Mouse (Mus musculus) bone marrow, adult 2 months (tissue): ENCODE measurements at regions not wholly inside any gene's neighbourhood (a gene's known extent, or its start where the extent isn't known, plus 50 kb on each side); places are given as distances from the start of the nearest gene placed in this dataset.

Source experiments
- H3K27ac ChIP-seq: fragments of 200-500 bp; 2 replicates; pipeline ENCODE4 v1.5.1; 2012; ENCODE audit warnings: low read depth, mild to moderate bottlenecking, control low read depth, inconsistent platforms, low read length; ENCODE audit not compliant: control insufficient read depth, poor library complexity, insufficient read depth
- H3K4me1 ChIP-seq: fragments of 200-500 bp; 2 replicates; pipeline ENCODE4 v1.6.1; 2011; ENCODE audit warnings: low read length; ENCODE audit not compliant: control insufficient read depth, insufficient read depth
- H3K4me3 ChIP-seq: fragments of 200-500 bp; replicated peaks from 2 replicates; pipeline ENCODE3; 2011; ENCODE audit warnings: mild to moderate bottlenecking, low read depth, low read length, control low read depth; ENCODE audit not compliant: control insufficient read depth
- CTCF ChIP-seq: fragments of 200-500 bp; IDR thresholded peaks from 2 replicates; pipeline ENCODE4 v1.5.1; 2011; ENCODE audit warnings: low read length, control low read depth; ENCODE audit not compliant: control insufficient read depth, insufficient read depth
- POLR2A ChIP-seq: fragments of 200-500 bp; IDR thresholded peaks from 2 replicates; pipeline ENCODE4 v1.6.1; 2011; ENCODE audit warnings: low read depth, mild to moderate bottlenecking, control low read depth, low read length, borderline replicate concordance; ENCODE audit not compliant: control insufficient read depth
- WGBS: fragments of 180-500 bp; shearing (Covaris S2); methylation state at CpG from one replicate; pipeline ENCODE4 v1.1.7; 2018; 5-methylcytosine and 5-hydroxymethylcytosine counted together

DNA sequence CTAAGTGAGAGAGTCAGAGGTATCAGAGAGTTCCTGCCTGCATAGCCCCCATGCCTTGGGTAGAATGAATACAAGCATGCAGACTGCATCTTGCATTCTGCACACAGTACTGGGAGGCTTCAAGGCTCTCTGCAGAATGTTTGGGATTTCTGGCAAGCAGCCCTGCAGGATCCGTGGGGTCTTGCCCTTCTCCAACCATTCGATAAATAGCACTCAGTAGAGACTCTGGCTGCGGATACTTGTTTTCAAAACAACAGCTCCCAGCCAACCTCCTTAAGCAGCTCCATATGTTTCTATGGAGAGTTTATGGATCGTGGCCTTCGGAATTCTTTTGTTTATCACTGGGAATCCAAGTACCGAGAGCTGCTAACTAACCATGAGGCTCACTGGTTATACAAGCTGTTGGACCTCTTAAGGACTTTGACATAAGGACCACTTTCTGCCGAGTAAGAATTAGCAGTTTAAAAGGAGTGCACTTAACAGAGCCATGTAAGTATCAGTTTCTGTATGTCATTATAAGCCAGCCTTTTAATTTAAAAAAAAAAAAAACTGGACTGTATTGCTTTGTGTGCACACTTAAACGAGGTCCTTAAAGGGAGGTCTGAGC, 199.7 kb upstream of the Pgrmc2 start:
- WGBS = 80% methylated on average over 8 of the region's 8 CpGs
- no peak for TF ChIP-seq POLR2A
- TF ChIP-seq CTCF = no peak
- no peak overlapping the region for H3K27ac ChIP-seq
- no peak overlapping the region for H3K4me3 ChIP-seq
- no peaks in the 10 kb centered on the region for H3K4me1 ChIP-seq

DNA sequence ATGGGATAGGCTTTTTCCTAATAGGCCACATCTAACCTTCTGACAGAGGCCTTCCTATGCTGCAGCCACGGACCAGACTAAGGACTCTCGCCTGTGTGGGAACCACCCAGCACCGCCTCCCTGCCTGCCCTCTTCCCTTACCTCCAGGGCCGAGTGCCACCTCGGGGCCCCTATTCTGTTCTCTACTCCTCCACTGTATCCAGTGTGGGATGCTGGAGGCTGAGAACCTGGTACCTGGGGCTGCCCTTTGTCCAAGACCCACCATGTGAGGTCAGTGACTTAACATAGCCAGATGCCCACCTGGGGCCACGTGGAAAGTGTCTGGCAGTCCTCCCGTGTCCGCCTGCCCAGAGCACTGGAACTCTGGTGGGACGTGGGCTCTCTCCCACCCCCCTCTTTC, 193.2 kb upstream of the Pgrmc2 start:
- no peak overlapping the region for H3K27ac ChIP-seq
- H3K4me1 ChIP-seq = no peaks in the 10 kb centered on the region
- TF ChIP-seq CTCF = no peak
- TF ChIP-seq POLR2A = no peak
- 83% methylated on average over 9 of the region's 9 CpGs for WGBS
- H3K4me3 ChIP-seq = no peak overlapping the region

DNA sequence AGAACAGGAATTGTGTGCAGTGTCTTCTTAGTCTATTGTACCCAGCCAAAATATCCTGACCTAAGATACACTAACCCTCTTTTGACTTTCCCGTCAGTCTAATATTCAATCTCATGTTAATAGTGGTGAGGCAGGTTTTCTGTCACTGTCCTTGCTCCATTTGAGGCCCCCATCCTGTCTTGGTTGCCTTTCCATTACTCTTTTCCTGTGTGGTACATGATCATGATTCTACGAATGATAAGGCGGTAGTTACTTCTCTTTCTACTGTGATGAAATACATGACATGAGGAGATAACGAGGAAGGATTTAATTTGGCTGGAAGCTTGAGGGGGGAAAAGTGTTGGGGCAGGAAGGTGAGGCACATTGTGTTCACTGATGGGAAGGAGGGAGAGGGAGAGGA, 185.7 kb upstream of the Pgrmc2 start:
- Histone ChIP-seq H3K4me3 (no peak overlapping the region), H3K27ac (no peak overlapping the region), H3K4me1 (no peaks in the 10 kb centered on the region)
- 21% methylated on average over 4 of the region's 4 CpGs for WGBS
- TF ChIP-seq POLR2A = no peak
- no peak for TF ChIP-seq CTCF

- Histone ChIP-seq H3K27ac (no peak overlapping the region), H3K4me1 (no peaks in the 10 kb centered on the region), H3K4me3 (no peak overlapping the region)
- WGBS = 90% methylated on average over 6 of the region's 6 CpGs
- no peak for TF ChIP-seq CTCF
These were observed 183.4 kb upstream of the Pgrmc2 start for GRCm38 (mm10) chr3:41266216-41266615.

GRCm38 (mm10) chr3:41265399-41265798, 182.6 kb upstream of the Pgrmc2 start:
- 75% methylated on average over 3 of the region's 3 CpGs for WGBS
- Histone ChIP-seq H3K4me1 (no peaks in the 10 kb centered on the region), H3K27ac (no peak overlapping the region), H3K4me3 (no peak overlapping the region)
- TF ChIP-seq POLR2A = no peak
- TF ChIP-seq CTCF = no peak

DNA sequence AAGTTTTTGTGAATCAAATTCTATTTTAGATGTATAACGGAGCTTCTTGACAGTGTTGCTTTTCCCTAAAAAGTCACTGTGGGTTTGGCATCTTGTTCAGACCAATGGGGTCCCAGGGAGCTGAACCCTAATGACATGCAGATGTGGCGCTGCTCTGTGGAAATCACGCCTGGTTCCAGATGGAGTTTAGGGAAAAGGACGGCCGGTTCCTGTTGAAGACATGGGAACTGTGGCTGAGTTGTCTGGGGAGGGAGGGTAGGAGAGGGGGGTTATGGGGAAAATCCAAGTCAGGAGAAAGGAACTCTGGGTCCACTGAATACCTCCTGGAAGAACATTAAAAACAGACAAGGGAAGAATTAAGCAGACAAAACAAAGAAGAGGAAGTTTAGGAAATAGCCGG, 175.4 kb upstream of the Pgrmc2 start:
- H3K4me1 ChIP-seq = no peaks in the 10 kb centered on the region
- TF ChIP-seq POLR2A = no peak
- no peak for TF ChIP-seq CTCF
- H3K4me3 ChIP-seq = no peak overlapping the region
- H3K27ac ChIP-seq = no peak overlapping the region
- WGBS = 78% methylated on average over 6 of the region's 6 CpGs

DNA sequence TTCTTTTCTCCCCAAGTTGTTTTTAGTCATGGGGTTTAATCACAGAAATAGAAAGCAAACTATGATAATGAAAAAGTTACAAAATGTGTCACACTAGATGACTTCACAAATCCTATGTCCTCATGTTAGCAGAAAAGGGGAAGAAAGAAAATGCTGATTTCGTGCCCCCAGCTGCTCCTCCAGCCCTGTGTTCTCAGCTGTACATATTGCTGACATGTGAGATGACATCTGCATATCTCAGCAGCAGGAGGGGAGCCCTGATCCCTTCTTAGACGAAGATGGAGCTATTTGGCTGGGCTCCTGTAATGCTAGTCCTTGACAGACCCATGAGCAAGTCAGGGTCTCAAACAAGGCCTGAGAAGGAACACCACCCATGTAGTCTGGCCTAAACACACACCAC, 162.1 kb upstream of the Pgrmc2 start:
- Histone ChIP-seq H3K4me1 (no peaks in the 10 kb centered on the region), H3K27ac (no peak overlapping the region), H3K4me3 (no peak overlapping the region)
- TF ChIP-seq POLR2A (no peak), CTCF (no peak)
- 10% methylated on average over 2 of the region's 2 CpGs for WGBS

GRCm38 (mm10) chr3:41241856-41242552, 159.2 kb upstream of the Pgrmc2 start:
- Histone ChIP-seq H3K27ac (no peak overlapping the region), H3K4me3 (no peak overlapping the region), H3K4me1 (no peaks in the 10 kb centered on the region)
- TF ChIP-seq CTCF = no peak
- no peak for TF ChIP-seq POLR2A
- 81% methylated on average over 8 of the region's 8 CpGs for WGBS

GRCm38 (mm10) chr3:41239801-41240200, 157.0 kb upstream of the Pgrmc2 start:
- no peak overlapping the region for H3K27ac ChIP-seq
- no peaks in the 10 kb centered on the region for H3K4me1 ChIP-seq
- H3K4me3 ChIP-seq = no peak overlapping the region
- 77% methylated on average over 13 of the region's 13 CpGs for WGBS
- no peak for TF ChIP-seq POLR2A
- TF ChIP-seq CTCF = no peak
